10 mouse cellular contexts compared by ENCODE assay signal in the genomic region with DNA sequence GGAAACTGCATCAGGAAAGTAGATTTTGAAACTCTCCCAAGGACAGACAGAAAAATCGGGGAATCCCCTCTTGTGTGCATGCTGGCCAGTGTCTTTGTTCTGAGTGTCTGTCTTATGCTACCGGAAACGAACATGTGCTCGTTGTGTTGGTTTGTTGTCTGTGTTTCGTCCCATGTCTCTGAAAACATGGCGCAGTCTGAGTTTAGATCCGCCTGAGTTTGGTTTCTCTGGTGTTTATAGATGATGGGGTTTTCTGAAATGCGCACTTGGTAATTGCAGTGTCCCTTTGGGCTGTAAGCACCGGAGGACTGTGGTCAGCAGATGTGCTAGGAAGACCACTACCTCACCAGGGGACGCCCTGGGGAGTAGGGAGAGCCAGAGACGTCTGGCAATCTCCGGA. TPM values are rescaled to one million over a fixed set of nuclear protein-coding genes. Genes with fewer than 3 reads are reported as not detected.
DNase-seq lines count a peak whose midpoint lies in the region; ATAC-seq and TF ChIP-seq lines count a peak whose summit lies in the region.
"Had no signal": no experiment of that assay in that cellular context is flagged by ENCODE, and none has a peak within 500 bp of the region (broad histone marks: within the 10 kb centered on the region; RNA-seq: fewer than 3 reads in every experiment).

No protein-coding gene starts in this region.

- no peaks in the 10 kb centered on the region; the same call in 1 of the 2 replicates for H3K27me3 ChIP-seq in kidney, adult 2 months (replicated peaks; ENCODE audit: control insufficient read depth, insufficient read depth, low read length)
- no peaks in the 10 kb centered on the region for H3K27me3 ChIP-seq in midbrain, postnatal 0 days (ENCODE audit: insufficient read depth, low read length)

- H3K4me2 ChIP-seq in midbrain, postnatal 0 days (ENCODE audit: low read depth, low read length, poor library complexity, severe bottlenecking), result peak overlapping the region; percentile 36

- H3K4me3 ChIP-seq in kidney, adult 2 months (ENCODE audit: insufficient read depth, low read depth, low read length), result peak overlapping the region; percentile 43
- peak overlapping the region; percentile 25 for H3K4me3 ChIP-seq in midbrain, postnatal 0 days (ENCODE audit: low read depth, low read length)

- no peak overlapping the region for H3K27ac ChIP-seq in kidney, adult 2 months (ENCODE audit: insufficient read depth, low read depth, low read length)
- no peak overlapping the region for H3K27ac ChIP-seq in midbrain, postnatal 0 days (ENCODE audit: low read depth, low read length)

- DNase-seq in kidney, adult 2 months, result no peak
- DNase-seq in kidney, adult 8-10 months, result no peak
- DNase-seq in ZHBTc4 (ENCODE audit: low read depth, low spot score), result peak; percentile 63
- peak; percentile 6 for DNase-seq in forelimb bud, embryonic 11.5 days (ENCODE audit: low read depth, low spot score)
- DNase-seq in kidney, postnatal 14 days, result peak; percentile 1
- peak; percentile 4 for DNase-seq in midbrain, postnatal 0 days (ENCODE audit: low spot score)
- no peak for DNase-seq in c-Kit-positive CD71-positive TER-119-positive erythroid progenitor cells, embryonic 14.5 days (ENCODE audit: low spot score)
- DNase-seq in layer of hippocampus, adult 11-12 months (ENCODE audit: low spot score), result no peak

- ATAC-seq in midbrain, postnatal 0 days (ENCODE audit: low FRiP score), result no peak

- no peak overlapping the region for H3K9ac ChIP-seq in midbrain, postnatal 0 days (replicated peaks; ENCODE audit: low read length, poor library complexity, severe bottlenecking)

- 17% methylated on average over 12 of the region's 12 CpGs for WGBS in kidney, adult 2 months
- 12% methylated on average over 12 of the region's 12 CpGs for WGBS in midbrain, postnatal 0 days

- H3K36me3 ChIP-seq in kidney, adult 2 months (ENCODE audit: control insufficient read depth, insufficient read depth, low read length), result no peaks in the 10 kb centered on the region
- no peaks in the 10 kb centered on the region for H3K36me3 ChIP-seq in midbrain, postnatal 0 days (ENCODE audit: insufficient read depth, low read length)

- H3K9me3 ChIP-seq in midbrain, postnatal 0 days (ENCODE audit: low read length), result no peaks in the 10 kb centered on the region

- no peaks in the 10 kb centered on the region for H3K4me1 ChIP-seq in kidney, adult 2 months (ENCODE audit: control insufficient read depth, insufficient read depth, low read length)
- H3K4me1 ChIP-seq in midbrain, postnatal 0 days (ENCODE audit: insufficient read depth, low read length), result no peaks in the 10 kb centered on the region

- no peak for TF ChIP-seq CTCF in kidney, adult 2 months (conservative IDR thresholded peaks at IDR 0.05; ENCODE audit: insufficient read depth, insufficient read length, low read depth, low read length)
- no peak for TF ChIP-seq CTCF in midbrain, postnatal 0 days (IDR thresholded peaks at IDR 0.05)

- no peak for TF ChIP-seq POLR2A in kidney, adult 2 months (IDR thresholded peaks at IDR 0.05; ENCODE audit: low read depth, low read length)

RNA-seq across cellular contexts. Expression of gene Ms4a5, which starts 9.3 kb away (rescaled TPM):
- not detected in 2 replicates for polyA plus RNA-seq in kidney, adult 2 months (2012; rRNA removed)
- not detected in 2 replicates for total RNA-seq in midbrain, postnatal 0 days (2014; rRNA removed)
- not detected in 2 replicates for polyA plus RNA-seq in midbrain, postnatal 0 days (2015; fragmentation: Nextera tagmentation; extraction: Ambion mirVana)
- total RNA-seq: MEL had no signal
- polyA plus RNA-seq: large intestine, adult 2 months had no signal

RNA-seq across cellular contexts. Expression of gene Ms4a14, which starts 21.3 kb away (rescaled TPM):
- 0.08 TPM in 2 replicates for polyA plus RNA-seq in kidney, adult 2 months (2012; rRNA removed)
- total RNA-seq in midbrain, postnatal 0 days (2014; rRNA removed), result 0.11 TPM in 1 of 2 replicates, not detected in the other
- 0.06 TPM in 1 of 2 replicates, not detected in the other for polyA plus RNA-seq in midbrain, postnatal 0 days (2015; fragmentation: Nextera tagmentation; extraction: Ambion mirVana)
- total RNA-seq: MEL had no signal

RNA-seq across cellular contexts. Expression of gene Ms4a1, which starts 26.9 kb away (rescaled TPM):
- 0.07 and 1.9 TPM in 2 replicates for polyA plus RNA-seq in kidney, adult 2 months (2012; rRNA removed)
- not detected in 2 replicates for total RNA-seq in midbrain, postnatal 0 days (2014; rRNA removed)
- 0.07 TPM in 1 of 2 replicates, not detected in the other for polyA plus RNA-seq in midbrain, postnatal 0 days (2015; fragmentation: Nextera tagmentation; extraction: Ambion mirVana)
- total RNA-seq: MEL had no signal

RNA-seq across cellular contexts. Expression of gene Ms4a7, which starts 43.0 kb away (rescaled TPM):
- 1.2 and 2.0 TPM in 2 replicates for polyA plus RNA-seq in kidney, adult 2 months (2012; rRNA removed)
- 0.16 and 2.1 TPM in 2 replicates for total RNA-seq in midbrain, postnatal 0 days (2014; rRNA removed)
- 1.9 and 2.5 TPM in 2 replicates for polyA plus RNA-seq in midbrain, postnatal 0 days (2015; fragmentation: Nextera tagmentation; extraction: Ambion mirVana)
- total RNA-seq: MEL had no signal

Comparison
In these comparisons a context has a peak if more than half of its experiments do, and no peak if none do; other contexts are left out.
1. DNase-seq: peak in ZHBTc4 (single experiment), forelimb bud, embryonic 11.5 days (single experiment), kidney, postnatal 14 days (single experiment) and midbrain, postnatal 0 days (single experiment); none in kidney, adult 2 months (single experiment), kidney, adult 8-10 months (0 of 2), c-Kit-positive CD71-positive TER-119-positive erythroid progenitor cells, embryonic 14.5 days (single experiment) and layer of hippocampus, adult 11-12 months (single experiment).